Mouse (Mus musculus): ENCODE measurements at regions not wholly inside any gene's neighbourhood (a gene's known extent, or its start where the extent isn't known, plus 50 kb on each side); places are given as distances from the start of the nearest gene placed in this dataset.

GRCm38 (mm10) chr5:91697075-91697474 lies 179.7 kb downstream of the Parm1 start:
- no peak for DNase-seq (ENCODE audit: low read depth)

DNA sequence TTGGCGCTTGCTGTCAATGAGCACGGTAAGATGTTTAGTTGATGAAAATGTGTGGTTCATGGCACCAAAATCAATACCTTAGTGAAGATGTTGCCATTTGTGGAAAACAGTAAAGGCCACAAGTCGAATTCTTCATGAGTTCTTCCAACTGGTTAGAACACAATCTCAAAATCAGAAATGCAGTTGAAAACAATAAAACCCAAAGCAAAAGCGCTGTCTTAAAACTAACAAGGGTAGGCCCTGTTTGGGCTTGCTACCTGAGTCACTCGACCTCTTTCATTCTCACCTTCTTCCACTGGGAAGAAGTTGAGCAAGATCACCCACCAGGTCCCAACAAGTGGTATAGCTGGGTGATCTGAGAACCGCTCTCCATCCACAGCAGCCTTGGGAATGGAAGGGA lies 179.1 kb downstream of the Parm1 start:
- DNase-seq (ENCODE audit: low read depth) = no peak

DNA sequence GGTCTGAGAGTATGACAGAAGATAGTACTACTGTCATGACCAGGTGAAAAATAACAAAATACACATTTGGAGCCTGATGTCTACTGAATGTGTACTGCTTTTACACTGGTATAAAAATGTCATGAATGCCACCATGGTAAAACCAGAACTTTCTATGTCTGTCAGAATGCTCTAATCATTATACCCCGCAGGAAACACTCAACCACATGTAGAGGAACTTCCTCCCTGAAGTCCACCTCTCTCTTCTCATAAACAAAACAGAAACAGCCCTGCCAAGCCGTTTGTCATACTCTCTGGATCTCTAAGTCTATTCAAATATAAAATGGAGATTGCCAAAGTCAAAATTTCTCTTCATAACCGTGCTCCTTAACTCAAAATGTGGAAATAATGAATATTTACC lies 178.2 kb downstream of the Parm1 start:
- no peak for DNase-seq (ENCODE audit: low read depth)

DNA sequence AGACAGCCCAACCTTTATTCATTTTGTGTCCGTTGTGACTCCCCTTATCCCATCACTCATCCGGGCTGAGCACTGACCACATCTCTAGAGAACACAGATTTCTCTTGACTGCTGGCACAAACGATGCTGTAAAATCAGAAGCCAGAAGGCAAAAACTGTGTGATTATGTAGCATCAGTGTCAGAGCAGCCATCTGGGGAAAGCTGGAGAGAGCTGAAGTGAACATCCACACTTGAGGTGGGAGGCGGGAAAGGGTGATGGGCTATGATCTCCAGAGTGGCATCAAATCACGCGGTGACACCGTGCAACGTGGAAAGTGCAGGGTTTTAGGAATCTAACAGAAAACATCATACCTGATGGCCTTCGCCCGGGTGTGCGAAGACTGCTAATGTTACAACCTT lies 175.9 kb downstream of the Parm1 start:
- no peak for DNase-seq (ENCODE audit: low read depth)

- no peak for DNase-seq (ENCODE audit: low read depth)
These were observed 174.9 kb downstream of the Parm1 start for GRCm38 (mm10) chr5:91692292-91692691.

GRCm38 (mm10) chr5:91678727-91679126 lies 161.3 kb downstream of the Parm1 start:
- DNase-seq (ENCODE audit: low read depth) = no peak

Measured in gonadal fat pad, adult 2 months (tissue).